Mouse (Mus musculus) CH12.LX (cell line): ENCODE measurements at regions not wholly inside any gene's neighbourhood (a gene's known extent, or its start where the extent isn't known, plus 50 kb on each side); places are given as distances from the start of the nearest gene placed in this dataset.

Experiments
- DNase-seq: peaks from one replicate; pipeline ENCODE4 v3.0.0-alpha.2; 2013; ENCODE audit errors: extremely low read depth
- H3K27ac ChIP-seq: 2 replicates; pipeline ENCODE4 v1.5.1; 2012; ENCODE audit warnings: low read depth, mild to moderate bottlenecking, control low read depth, moderate library complexity; ENCODE audit not compliant: insufficient read depth
- H3K27me3 ChIP-seq: replicated peaks from 2 replicates; pipeline ENCODE3; 2012; ENCODE audit warnings: inconsistent platforms
- H3K36me3 ChIP-seq, 2 experiments: replicated peaks in 1 of 2; 2 replicates each; pipeline versions ENCODE3 to v1.6.1; 2012; ENCODE audit warnings: inconsistent platforms in 1 of 2, low read length in 1 of 2, mild to moderate bottlenecking in 1 of 2, mixed read lengths in 1 of 2, moderate library complexity in 1 of 2; ENCODE audit not compliant: control insufficient read depth in 1 of 2, insufficient read depth in 1 of 2
- H3K4me1 ChIP-seq, 2 experiments: 2 replicates each; pipeline ENCODE4 v1.6.1; 2012; ENCODE audit warnings: inconsistent platforms in 1 of 2, moderate library complexity in 1 of 2; ENCODE audit not compliant: insufficient read depth in 2 of 2, control insufficient read depth in 1 of 2
- H3K4me2 ChIP-seq: 2 replicates; pipeline ENCODE4 v1.6.1; 2012; ENCODE audit warnings: low read depth, mild to moderate bottlenecking, control low read depth; ENCODE audit not compliant: poor library complexity, insufficient read depth, severe bottlenecking
- H3K4me3 ChIP-seq, 3 experiments: fragments of 150-350 bp in 1 of 3; sonication (generic) in 1 of 3; replicated peaks in 1 of 3; 2 replicates each; pipeline versions ENCODE3 to v1.5.1; 2011 to 2012; ENCODE audit warnings: low read depth in 2 of 3, low read length in 2 of 3, mild to moderate bottlenecking in 2 of 3, moderate library complexity in 2 of 3, control low read depth in 1 of 3, improper control_type of control experiment in 1 of 3, inconsistent platforms in 1 of 3, mixed read lengths in 1 of 3; ENCODE audit not compliant: poor library complexity in 1 of 3
- H3K79me2 ChIP-seq: replicated peaks from 2 replicates; pipeline ENCODE4 v1.6.1; 2012; ENCODE audit warnings: mild to moderate bottlenecking, moderate library complexity; ENCODE audit not compliant: control insufficient read depth, poor library complexity, insufficient read depth, severe bottlenecking; ENCODE audit errors: extremely low read depth
- H3K9ac ChIP-seq: 2 replicates; pipeline ENCODE4 v1.6.1; 2012; ENCODE audit warnings: low read depth, mild to moderate bottlenecking, control low read depth, moderate library complexity; ENCODE audit not compliant: insufficient read depth
- H3K9me3 ChIP-seq: replicated peaks from 2 replicates; pipeline ENCODE3; 2012; ENCODE audit warnings: low read length, inconsistent platforms, mixed read lengths
- CHD2 ChIP-seq: IDR thresholded peaks from 2 replicates; pipeline ENCODE4 v1.6.1; 2011; ENCODE audit warnings: low read length, improper control_type of control experiment
- CTCF ChIP-seq, 2 experiments: IDR thresholded peaks in 1 of 2; conservative IDR thresholded peaks in 1 of 2; 2 replicates each; pipeline ENCODE4 v1.5.1; 2011 to 2012; ENCODE audit warnings: low read depth in 2 of 2, low read length in 2 of 2, improper control_type of control experiment in 1 of 2, inconsistent platforms in 1 of 2, mild to moderate bottlenecking in 1 of 2, moderate library complexity in 1 of 2
- E2F4 ChIP-seq: IDR thresholded peaks from 2 replicates; pipeline ENCODE4 v1.6.1; 2011; ENCODE audit warnings: low read depth, low read length, improper control_type of control experiment; ENCODE audit not compliant: insufficient replicate concordance
- ETS1 ChIP-seq: conservative IDR thresholded peaks from 2 replicates; pipeline ENCODE4 v1.6.1; 2012; ENCODE audit warnings: low read depth, mild to moderate bottlenecking, inconsistent platforms, low read length, improper control_type of control experiment, moderate library complexity
- HCFC1 ChIP-seq: IDR thresholded peaks from 2 replicates; pipeline ENCODE4 v1.6.1; 2012; ENCODE audit warnings: low read depth, mild to moderate bottlenecking, inconsistent platforms, low read length, improper control_type of control experiment
- IRF4 ChIP-seq: IDR thresholded peaks from 2 replicates; pipeline ENCODE4 v1.6.1; 2014; ENCODE audit warnings: low read depth, mild to moderate bottlenecking, inconsistent platforms, low read length, improper control_type of control experiment
- JUN ChIP-seq: IDR thresholded peaks from 2 replicates; pipeline ENCODE4 v1.6.1; 2011; ENCODE audit warnings: low read depth, mild to moderate bottlenecking, low read length, improper control_type of control experiment, moderate library complexity; ENCODE audit not compliant: insufficient read depth
- JUND ChIP-seq: conservative IDR thresholded peaks from 2 replicates; pipeline ENCODE4 v1.6.1; 2011; ENCODE audit warnings: low read depth, low read length, improper control_type of control experiment
- KAT2A ChIP-seq: IDR thresholded peaks from 2 replicates; pipeline ENCODE4 v1.6.1; 2012; ENCODE audit warnings: low read length, improper control_type of control experiment, inconsistent platforms; ENCODE audit not compliant: insufficient replicate concordance
- MAZ ChIP-seq: IDR thresholded peaks from 2 replicates; pipeline ENCODE4 v1.6.1; 2012; ENCODE audit warnings: low read depth, mild to moderate bottlenecking, inconsistent platforms, low read length, improper control_type of control experiment, moderate library complexity
- MEF2A ChIP-seq: IDR thresholded peaks from 2 replicates; pipeline ENCODE4 v1.6.1; 2014; ENCODE audit warnings: low read depth, mild to moderate bottlenecking, inconsistent platforms, low read length, improper control_type of control experiment, borderline replicate concordance
- MXI1 ChIP-seq: IDR thresholded peaks from 2 replicates; pipeline ENCODE4 v1.6.1; 2011; ENCODE audit warnings: mild to moderate bottlenecking, low read depth, low read length, improper control_type of control experiment
- MYC ChIP-seq: IDR thresholded peaks from 2 replicates; pipeline ENCODE4 v1.6.1; 2011; ENCODE audit warnings: low read depth, mild to moderate bottlenecking, improper control_type of control experiment, low read length
- RAD21 ChIP-seq: IDR thresholded peaks from 2 replicates; pipeline ENCODE4 v1.6.1; 2011; ENCODE audit warnings: low read depth, mild to moderate bottlenecking, low read length, improper control_type of control experiment, moderate library complexity
- SIN3A ChIP-seq: IDR thresholded peaks from 2 replicates; pipeline ENCODE4 v1.6.1; 2012; ENCODE audit warnings: low read length, improper control_type of control experiment, inconsistent platforms
- SMC3 ChIP-seq: IDR thresholded peaks from 2 replicates; pipeline ENCODE4 v1.6.1; 2011; ENCODE audit warnings: low read depth, low read length, improper control_type of control experiment
- USF1 ChIP-seq: IDR thresholded peaks from 2 replicates; pipeline ENCODE4 v1.6.1; 2014; ENCODE audit warnings: low read depth, mild to moderate bottlenecking, inconsistent platforms, low read length, improper control_type of control experiment
- USF2 ChIP-seq: conservative IDR thresholded peaks from 2 replicates; pipeline ENCODE4 v1.6.1; 2011; ENCODE audit warnings: low read depth, low read length, improper control_type of control experiment
- ZC3H11A ChIP-seq: IDR thresholded peaks from 2 replicates; pipeline ENCODE4 v1.6.1; 2012; ENCODE audit warnings: low read depth, mild to moderate bottlenecking, inconsistent platforms, low read length, improper control_type of control experiment
- ZNF384 ChIP-seq: IDR thresholded peaks from 2 replicates; pipeline ENCODE4 v1.6.1; 2012; ENCODE audit warnings: low read depth, low read length, improper control_type of control experiment, inconsistent platforms
- dilution Hi-C: fragments of 300-500 bp; cut with MboI; formaldehyde crosslinking; loops from 2 replicates; pipeline ENCODE4 v1.14.3; 2020; ENCODE audit warnings: low sequenced_read_pairs; ENCODE audit not compliant: extremely low pct_unique_long_range_greater_than_20kb, extremely low pct_ligation_motif_present
- in situ Hi-C: fragments of 300-500 bp; cut with MboI; formaldehyde crosslinking; loops from 3 replicates; pipeline ENCODE4 v1.14.3; 2019; ENCODE audit warnings: low sequenced_read_pairs, low pct_ligation_motif_present, low pct_unique_long_range_greater_than_20kb, mixed read lengths

- in situ Hi-C loops (no loop called here), dilution Hi-C loops (no loop called here)
- no peak overlapping the region for H3K27ac ChIP-seq
- H3K27me3 ChIP-seq, result no peaks in the 10 kb centered on the region
- DNase-seq, result no peak
- H3K36me3 ChIP-seq, result no peaks in the 10 kb centered on the region
- no peak for TF ChIP-seq MAZ
- TF ChIP-seq KAT2A, result no peak
- no peak for TF ChIP-seq MYC
- no peak for TF ChIP-seq MEF2A
- TF ChIP-seq SIN3A, result no peak
- TF ChIP-seq, all 38 proteins: peak for 0
- Histone ChIP-seq H3K9me3 (peaks cover 66% of the 10 kb centered on the region), H3K4me1 (no peaks in the 10 kb centered on the region), H3K79me2 (no peaks in the 10 kb centered on the region), H3K4me2 (no peak overlapping the region), H3K9ac (no peak overlapping the region), H3K4me3 (no peak overlapping the region)
Measured at GRCm38 (mm10) chr16:76761004-76761403, 252.5 kb upstream of the Usp25 start.

- Histone ChIP-seq H3K9ac (no peak overlapping the region), H3K36me3 (no peaks in the 10 kb centered on the region), H3K4me3 (no peak overlapping the region), H3K4me2 (no peak overlapping the region), H3K27ac (no peak overlapping the region), H3K9me3 (peaks cover 73% of the 10 kb centered on the region)
- dilution Hi-C loops, result no loop called here
- TF ChIP-seq CHD2 (no peak), MXI1 (no peak), CTCF (conservative IDR thresholded peaks at IDR 0.05 in 1 of 2, IDR thresholded peaks at IDR 0.05 in 1 of 2; ENCODE audit: low read depth in 2 of 2, low read length in 2 of 2) (no peak), SMC3 (no peak), E2F4 (no peak), HCFC1 (no peak), RAD21 (no peak), IRF4 (no peak), SIN3A (no peak), ETS1 (no peak), ZNF384 (no peak), USF1 (no peak), ZC3H11A (no peak), USF2 (no peak), JUN (no peak), JUND (no peak)
- TF ChIP-seq, all 38 proteins: peak for 0
- in situ Hi-C loops, result no loop called here
- H3K79me2 ChIP-seq, result no peaks in the 10 kb centered on the region
- no peaks in the 10 kb centered on the region for H3K27me3 ChIP-seq
- H3K4me1 ChIP-seq, result no peaks in the 10 kb centered on the region
- DNase-seq, result no peak
Measured at GRCm38 (mm10) chr16:76754871-76755270, 258.6 kb upstream of the Usp25 start.
